23 mouse cellular contexts compared by ENCODE assay signal in the genomic region with DNA sequence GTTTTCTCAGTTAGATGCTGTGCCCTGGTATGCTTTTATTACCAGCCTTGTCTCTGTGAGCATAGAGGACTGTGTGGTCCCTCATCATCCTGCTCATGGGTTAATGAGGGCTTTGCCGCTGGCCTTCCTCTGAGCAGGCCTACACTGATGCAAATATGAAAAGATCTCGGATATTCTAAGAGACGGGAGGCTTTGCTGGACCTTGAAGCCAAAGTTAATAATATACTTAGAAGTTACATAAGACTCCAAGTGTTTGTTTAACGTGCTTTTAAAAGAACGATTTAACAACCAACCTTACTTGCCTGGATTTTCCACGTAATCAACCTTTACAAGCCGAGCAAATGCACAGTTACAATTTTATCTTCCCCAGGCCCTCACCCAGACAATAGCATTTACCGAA. TPM values are rescaled to one million over a fixed set of nuclear protein-coding genes. Genes with fewer than 3 reads are reported as not detected.
A peak's percentile ranks its signal among the peaks of the same experiment; 100 is the strongest.
DNase-seq lines count a peak whose midpoint lies in the region; ATAC-seq and TF ChIP-seq lines count a peak whose summit lies in the region.
"Had no signal": no experiment of that assay in that cellular context is flagged by ENCODE, and none has a peak within 500 bp of the region (broad histone marks: within the 10 kb centered on the region; RNA-seq: fewer than 3 reads in every experiment).

No protein-coding gene starts in this region.

- peak; percentile 25 for DNase-seq in kidney, adult 11 months
- peak; percentile 66 for DNase-seq in lung, postnatal 0 days (ENCODE audit: low spot score)
- no peak for DNase-seq in lung, postnatal 4 days
- peak; percentile 38 for DNase-seq in yolk sac, embryonic 10.5 days (ENCODE audit: low spot score)
- DNase-seq in layer of hippocampus, postnatal 25 days (ENCODE audit: extremely low spot score in 1 of 2, low spot score in 1 of 2) = no peak
- no peak for DNase-seq in cerebellum, adult 11 months
- DNase-seq: adrenal gland, postnatal 10 days; cerebellum, adult 9-10 months; gastrocnemius, postnatal 10 days; heart, adult 18-20 months; heart, postnatal 36 days had no signal

- H3K4me3 ChIP-seq in kidney, embryonic 14.5 days (ENCODE audit: low read length) = no peak overlapping the region
- no peak overlapping the region for H3K4me3 ChIP-seq in lung, postnatal 0 days (ENCODE audit: low read depth, low read length)
- no peak overlapping the region for H3K4me3 ChIP-seq in kidney, embryonic 16.5 days (ENCODE audit: low read length)
- H3K4me3 ChIP-seq: embryonic facial prominence, embryonic 10.5 days; heart, embryonic 15.5 days; hindbrain, embryonic 13.5 days; limb, embryonic 12.5 days; liver, embryonic 15.5 days; midbrain, embryonic 13.5 days had no signal

- 83% methylated on average over 8 of the region's 8 CpGs for WGBS in kidney, embryonic 14.5 days
- 60% methylated on average over 8 of the region's 8 CpGs for WGBS in lung, postnatal 0 days
- 67% methylated on average over 8 of the region's 8 CpGs for WGBS in kidney, embryonic 16.5 days

- no peaks in the 10 kb centered on the region for H3K27me3 ChIP-seq in kidney, embryonic 14.5 days (ENCODE audit: control insufficient read depth, insufficient read depth, low read length)
- H3K27me3 ChIP-seq in lung, postnatal 0 days (replicated peaks; ENCODE audit: insufficient read depth, low read length) = no peaks in the 10 kb centered on the region
- H3K27me3 ChIP-seq in kidney, embryonic 16.5 days (ENCODE audit: insufficient read depth, low read length) = no peaks in the 10 kb centered on the region
- H3K27me3 ChIP-seq: heart, embryonic 15.5 days; hindbrain, embryonic 13.5 days; limb, embryonic 12.5 days; liver, embryonic 15.5 days; megakaryocyte, embryonic 14.5 days; midbrain, embryonic 13.5 days had no signal

- no peak for ATAC-seq in kidney, embryonic 14.5 days (ENCODE audit: low FRiP score, low TSS enrichment)
- ATAC-seq in lung, postnatal 0 days = peak; percentile 40; the same call in 1 of the 2 replicates
- peak; percentile 46; the same call in 1 of the 2 replicates for ATAC-seq in kidney, embryonic 16.5 days (ENCODE audit: low FRiP score, low TSS enrichment)
- ATAC-seq: forebrain, embryonic 16.5 days; inflammation-experienced regulatory T-cells, adult 6 months; midbrain, embryonic 13.5 days had no signal

- H3K36me3 ChIP-seq in kidney, embryonic 14.5 days (ENCODE audit: control insufficient read depth, insufficient read depth, low read length) = no peaks in the 10 kb centered on the region
- no peaks in the 10 kb centered on the region for H3K36me3 ChIP-seq in lung, postnatal 0 days (ENCODE audit: insufficient read depth, low read length)
- H3K36me3 ChIP-seq in kidney, embryonic 16.5 days (ENCODE audit: insufficient read depth, low read length) = no peaks in the 10 kb centered on the region
- H3K36me3 ChIP-seq: embryonic facial prominence, embryonic 10.5 days; heart, embryonic 15.5 days; hindbrain, embryonic 13.5 days; limb, embryonic 12.5 days; liver, embryonic 15.5 days; midbrain, embryonic 13.5 days had no signal

- H3K4me1 ChIP-seq in kidney, embryonic 14.5 days (ENCODE audit: control insufficient read depth, insufficient read depth, low read length) = no peaks in the 10 kb centered on the region
- H3K4me1 ChIP-seq in lung, postnatal 0 days (ENCODE audit: insufficient read depth, low read depth, low read length) = no peaks in the 10 kb centered on the region
- H3K4me1 ChIP-seq in kidney, embryonic 16.5 days (ENCODE audit: insufficient read depth, low read length) = no peaks in the 10 kb centered on the region
- H3K4me1 ChIP-seq: heart, embryonic 15.5 days; hindbrain, embryonic 13.5 days; liver, embryonic 15.5 days; megakaryocyte, embryonic 14.5 days had no signal

- no peak overlapping the region for H3K4me2 ChIP-seq in kidney, embryonic 14.5 days (replicated peaks; ENCODE audit: low read depth, low read length)
- H3K4me2 ChIP-seq in lung, postnatal 0 days (replicated peaks; ENCODE audit: low read depth, low read length) = no peak overlapping the region
- no peak overlapping the region for H3K4me2 ChIP-seq in kidney, embryonic 16.5 days (replicated peaks; ENCODE audit: low read depth, low read length)
- H3K4me2 ChIP-seq: heart, embryonic 15.5 days; hindbrain, embryonic 13.5 days; limb, embryonic 12.5 days; liver, embryonic 15.5 days; midbrain, embryonic 13.5 days had no signal

- no peak for TF ChIP-seq CTCF in lung, postnatal 0 days (IDR thresholded peaks at IDR 0.05)

- H3K9me3 ChIP-seq in kidney, embryonic 14.5 days (ENCODE audit: control insufficient read depth, low read length) = no peaks in the 10 kb centered on the region
- no peaks in the 10 kb centered on the region for H3K9me3 ChIP-seq in lung, postnatal 0 days (ENCODE audit: low read length)
- no peaks in the 10 kb centered on the region for H3K9me3 ChIP-seq in kidney, embryonic 16.5 days (ENCODE audit: low read length)
- H3K9me3 ChIP-seq: embryonic facial prominence, embryonic 10.5 days; heart, embryonic 15.5 days; hindbrain, embryonic 13.5 days; limb, embryonic 12.5 days; liver, embryonic 15.5 days; midbrain, embryonic 13.5 days had no signal

- H3K9ac ChIP-seq in kidney, embryonic 14.5 days (ENCODE audit: low read depth, low read length) = no peak overlapping the region
- no peak overlapping the region for H3K9ac ChIP-seq in lung, postnatal 0 days (replicated peaks; ENCODE audit: low read depth)
- H3K9ac ChIP-seq in kidney, embryonic 16.5 days (replicated peaks; ENCODE audit: low read length) = no peak overlapping the region
- H3K9ac ChIP-seq: heart, embryonic 15.5 days; hindbrain, embryonic 13.5 days; limb, embryonic 12.5 days; liver, embryonic 15.5 days; midbrain, embryonic 13.5 days had no signal

- H3K27ac ChIP-seq in kidney, embryonic 14.5 days (ENCODE audit: low read depth, low read length) = no peak overlapping the region
- no peak overlapping the region for H3K27ac ChIP-seq in lung, postnatal 0 days (ENCODE audit: low read length)
- H3K27ac ChIP-seq in kidney, embryonic 16.5 days (ENCODE audit: low read length) = no peak overlapping the region
- H3K27ac ChIP-seq: embryonic facial prominence, embryonic 10.5 days; heart, embryonic 15.5 days; hindbrain, embryonic 13.5 days; limb, embryonic 12.5 days; liver, embryonic 15.5 days; midbrain, embryonic 13.5 days had no signal

- TF ChIP-seq EP300 in lung, postnatal 0 days (IDR thresholded peaks at IDR 0.05) = no peak

RNA-seq across cellular contexts. Expression of a gene that starts 15.1 kb away (rescaled TPM):
- 0.50 and 0.57 TPM in 2 replicates for polyA plus RNA-seq in kidney, embryonic 14.5 days (2014; fragmentation: Nextera tagmentation; extraction: Ambion mirVana)
- polyA plus RNA-seq in lung, postnatal 0 days (2015; fragmentation: Nextera tagmentation; extraction: Ambion mirVana) = 0.05 and 0.08 TPM in 2 replicates
- polyA plus RNA-seq in kidney, embryonic 16.5 days (2015; fragmentation: Nextera tagmentation; extraction: Ambion mirVana) = 0.69 and 0.84 TPM in 2 replicates
- under 1 TPM; 0.54 to 0.73 TPM for total RNA-seq in layer of hippocampus, postnatal 25 days (2021)
- total RNA-seq: common myeloid progenitor, adult 5-6 weeks; heart, postnatal 36 days had no signal
- polyA plus RNA-seq: heart, embryonic 15.5 days; liver, embryonic 15.5 days had no signal

Comparison
In these comparisons a context has a peak if more than half of its experiments do, and no peak if none do; other contexts are left out.
1. DNase-seq: peak in kidney, adult 11 months (single experiment), lung, postnatal 0 days (single experiment) and yolk sac, embryonic 10.5 days (single experiment); none in lung, postnatal 4 days (0 of 2), layer of hippocampus, postnatal 25 days (0 of 2) and cerebellum, adult 11 months (single experiment).